Mouse (Mus musculus) spleen, adult 2 months (tissue): Measurements from ENCODE around the gene Arhgap1.

Source experiments
- CTCF ChIP-seq: fragments of 200-500 bp; IDR thresholded peaks from 2 replicates; pipeline ENCODE4 v1.5.1; 2011; ENCODE audit warnings: mild to moderate bottlenecking, inconsistent platforms; ENCODE audit not compliant: insufficient read depth, insufficient read length, insufficient replicate concordance; ENCODE audit errors: extremely low read depth
- POLR2A ChIP-seq: fragments of 200-500 bp; IDR thresholded peaks from 2 replicates; pipeline ENCODE4 v1.6.1; 2011; ENCODE audit warnings: low read depth, low read length, inconsistent platforms

GRCm38 (mm10) chr2:91636229-91636628 is 13.4 kb upstream of the Arhgap1 start, which contains the start of gene F2:
- TF ChIP-seq CTCF (no peak), POLR2A (no peak)
